Mouse (Mus musculus) liver, adult 2 months (tissue): ENCODE results near the gene Csnk1d.

Experiments
- CTCF ChIP-seq: fragments of 200-500 bp; IDR thresholded peaks from 2 replicates; pipeline ENCODE4 v1.5.1; 2011; ENCODE audit warnings: low read depth, low read length, control low read depth
- POLR2A ChIP-seq: fragments of 200-500 bp; IDR thresholded peaks from 2 replicates; pipeline ENCODE4 v1.6.1; 2011; ENCODE audit warnings: low read length, control low read depth; ENCODE audit not compliant: insufficient read depth; ENCODE audit errors: extremely low read depth

DNA sequence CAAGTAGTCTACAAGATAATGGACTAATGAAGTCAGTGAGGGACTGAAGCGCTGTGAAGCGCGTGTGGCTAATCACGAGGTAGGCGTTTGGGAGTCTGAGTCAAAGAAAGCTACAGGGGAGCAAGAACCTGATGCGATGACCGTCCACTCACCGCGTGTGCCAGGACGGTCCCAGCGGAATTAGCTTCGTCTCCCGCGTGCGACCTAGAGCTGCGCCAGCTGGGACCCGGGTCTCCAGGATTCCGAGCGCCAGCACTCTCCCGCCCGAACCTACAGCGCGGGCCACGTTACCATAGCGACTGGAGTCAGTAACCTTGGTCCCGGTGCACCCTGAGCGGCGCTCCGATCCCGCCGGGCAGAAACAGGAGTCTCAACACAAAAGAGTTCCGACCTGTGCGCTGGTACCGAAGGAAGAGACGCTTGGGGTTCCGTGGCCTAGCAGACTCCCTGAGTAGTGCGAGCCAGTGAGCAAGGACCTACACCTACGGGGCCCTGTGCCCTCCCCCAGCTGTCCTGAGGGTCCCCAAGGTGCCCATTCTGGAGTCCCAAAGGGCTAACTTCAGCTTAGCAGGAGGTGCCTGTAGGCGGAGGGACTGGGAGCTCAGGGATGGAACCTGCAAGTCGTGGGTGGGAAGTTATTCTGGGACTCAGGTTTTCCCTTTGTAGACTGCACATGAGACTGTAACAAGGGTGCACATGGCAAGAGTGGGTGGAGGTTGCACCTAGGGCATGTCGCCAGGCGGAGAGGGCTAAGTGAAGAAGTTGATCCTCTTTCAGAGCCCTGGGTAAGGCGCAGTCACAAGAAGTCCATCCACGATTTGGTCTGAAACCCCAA, 58.3 kb downstream of the Csnk1d start, which contains the start of gene Ccdc57:
- TF ChIP-seq POLR2A (no peak), CTCF (no peak)
